Mouse (Mus musculus) gastrocnemius, postnatal 10 days (tissue): ENCODE data around the gene Clic1. TPM values are rescaled to one million over a fixed set of nuclear protein-coding genes. Genes with fewer than 3 reads are reported as not detected.

Experiments used
- DNase-seq: peaks from one replicate; pipeline ENCODE4 v3.0.0; 2021; ENCODE audit warnings: mixed read lengths
- total RNA-seq, 2 experiments: library from RNA; stranded (reverse); gene quantifications; 2 replicates each; pipeline ENCODE4 v1.2.3; 2021

Gene Clic1
- total RNA-seq, 2 experiments from 2014 or later, result 39.2 to 50.5 TPM

GRCm38 (mm10) chr17:35064378-35064877 lies 14.7 kb downstream of the Clic1 start:
- DNase-seq, result no peak

- DNase-seq, result peak; percentile 41
These were observed 15.5 kb downstream of the Clic1 start, which contains the start of gene Ly6g6c for GRCm38 (mm10) chr17:35064951-35065947. Ly6g6c (plus strand) TSS chr17:35065388.

GRCm38 (mm10) chr17:35066084-35066483 lies 16.3 kb downstream of the Clic1 start, which contains the start of gene Mpig6b:
Mpig6b (minus strand) TSS chr17:35066184.
- DNase-seq, result no peak

- DNase-seq, result no peak
These were observed 18.6 kb downstream of the Clic1 start for GRCm38 (mm10) chr17:35068213-35068914.

GRCm38 (mm10) chr17:35070556-35071229 lies 20.9 kb downstream of the Clic1 start:
- DNase-seq, result no peak

GRCm38 (mm10) chr17:35071454-35071853 lies 21.7 kb downstream of the Clic1 start:
- no peak for DNase-seq

GRCm38 (mm10) chr17:35074097-35074496 lies 24.3 kb downstream of the Clic1 start:
- DNase-seq, result no peak

- no peak for DNase-seq
These were observed 26.9 kb downstream of the Clic1 start, which contains the start of gene Ly6g6e for GRCm38 (mm10) chr17:35076507-35077176. Ly6g6e (plus strand) TSS chr17:35076902.

- no peak for DNase-seq
These were observed 27.5 kb downstream of the Clic1 start for GRCm38 (mm10) chr17:35077285-35077684.

GRCm38 (mm10) chr17:35077786-35078233 lies 28.0 kb downstream of the Clic1 start, which contains the start of gene Ly6g6d:
Ly6g6d (minus strand) TSS chr17:35078065.
- peak; percentile 38 for DNase-seq

GRCm38 (mm10) chr17:35079778-35080177 lies 30.0 kb downstream of the Clic1 start:
- no peak for DNase-seq

GRCm38 (mm10) chr17:35080248-35080647 lies 30.5 kb downstream of the Clic1 start:
- no peak for DNase-seq

GRCm38 (mm10) chr17:35080710-35081109 lies 30.9 kb downstream of the Clic1 start:
- no peak for DNase-seq

- DNase-seq, result no peak
These were observed 33.2 kb downstream of the Clic1 start for GRCm38 (mm10) chr17:35082841-35083576.

GRCm38 (mm10) chr17:35083929-35084497 lies 34.2 kb downstream of the Clic1 start:
- DNase-seq, result no peak

GRCm38 (mm10) chr17:35085208-35085865 lies 35.6 kb downstream of the Clic1 start, which contains the start of gene Ly6g6f:
Ly6g6f (minus strand) TSS chr17:35085610.
- no peak for DNase-seq

GRCm38 (mm10) chr17:35088151-35088550 lies 38.4 kb downstream of the Clic1 start:
- DNase-seq, result no peak

GRCm38 (mm10) chr17:35088825-35089644 lies 39.3 kb downstream of the Clic1 start, which contains the start of gene Abhd16a:
Abhd16a (plus strand) TSS chr17:35089263.
- DNase-seq, result peak; percentile 93
